Mouse (Mus musculus) stomach, postnatal 0 days (tissue): ENCODE measurements at regions not wholly inside any gene's neighbourhood (a gene's known extent, or its start where the extent isn't known, plus 50 kb on each side); places are given as distances from the start of the nearest gene placed in this dataset.

Experiments used
- CTCF ChIP-seq: IDR thresholded peaks from 2 replicates; pipeline ENCODE4 v1.5.1; 2016; ENCODE audit warnings: antibody characterized with exemption, low read depth, mild to moderate bottlenecking, moderate library complexity
- EP300 ChIP-seq: optimal IDR thresholded peaks from 2 replicates; pipeline ENCODE3; 2016; ENCODE audit warnings: antibody characterized with exemption

DNA sequence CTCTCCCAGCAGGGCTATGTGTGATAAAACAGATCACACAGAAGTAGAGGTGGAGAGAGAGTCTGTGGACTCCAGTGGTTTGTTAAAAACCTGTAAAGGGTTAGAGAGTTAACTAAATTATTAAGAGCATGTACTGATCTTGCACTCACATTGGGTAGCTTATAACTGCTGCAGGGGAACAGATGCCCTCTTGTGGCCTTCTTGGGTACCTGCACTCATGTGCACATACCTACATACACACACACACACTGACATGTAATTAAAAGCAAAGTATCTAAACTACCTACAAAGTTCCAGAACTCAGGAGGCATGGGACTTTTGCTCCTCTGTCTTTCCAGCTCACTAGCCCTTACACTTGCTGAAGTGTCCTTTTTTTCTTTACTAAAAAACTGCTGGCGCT is 228.4 kb upstream of the Cxcr4 start:
- TF ChIP-seq CTCF = peak; percentile 34; the same call in 1 of the 2 replicates
- no peak for TF ChIP-seq EP300
